Mouse (Mus musculus) lung, adult 2 months (tissue): ENCODE measurements around the gene Metrn. TPM values are rescaled to one million over a fixed set of nuclear protein-coding genes. Genes with fewer than 3 reads are reported as not detected.

Source experiments
- DNase-seq: peaks from one replicate; pipeline ENCODE4 v3.0.0; 2022
- H3K4me1 ChIP-seq: fragments of 200-500 bp; 2 replicates; pipeline ENCODE4 v1.6.1; 2011; ENCODE audit warnings: low read length; ENCODE audit not compliant: control insufficient read depth, insufficient read depth
- H3K4me3 ChIP-seq: fragments of 200-500 bp; replicated peaks from 2 replicates; pipeline ENCODE3; 2011; ENCODE audit warnings: low read depth, mild to moderate bottlenecking, control low read depth, low read length; ENCODE audit errors: extremely low read depth
- CTCF ChIP-seq: fragments of 200-500 bp; IDR thresholded peaks from 2 replicates; pipeline ENCODE4 v1.5.1; 2011; ENCODE audit warnings: mild to moderate bottlenecking, low read length, control low read depth; ENCODE audit not compliant: insufficient read depth
- POLR2A ChIP-seq: fragments of 200-500 bp; IDR thresholded peaks from 2 replicates; pipeline ENCODE4 v1.6.1; 2011; ENCODE audit warnings: low read depth, mild to moderate bottlenecking, control low read depth, low read length, borderline replicate concordance; ENCODE audit errors: extremely low read depth
- WGBS: fragments of 180-500 bp; shearing (Covaris S2); methylation state at CpG from one replicate; pipeline ENCODE4 v1.1.7; 2018; 5-methylcytosine and 5-hydroxymethylcytosine counted together
- polyA plus RNA-seq: library from polyadenylated mRNA; depleted of rRNA; stranded (reverse); fragments of >200 nt; gene quantifications from 2 replicates; pipeline ENCODE4 v1.2.3, GENCODE M21; 2012

The Metrn gene
- polyA plus RNA-seq, 1 experiment: 44.9 TPM

DNA sequence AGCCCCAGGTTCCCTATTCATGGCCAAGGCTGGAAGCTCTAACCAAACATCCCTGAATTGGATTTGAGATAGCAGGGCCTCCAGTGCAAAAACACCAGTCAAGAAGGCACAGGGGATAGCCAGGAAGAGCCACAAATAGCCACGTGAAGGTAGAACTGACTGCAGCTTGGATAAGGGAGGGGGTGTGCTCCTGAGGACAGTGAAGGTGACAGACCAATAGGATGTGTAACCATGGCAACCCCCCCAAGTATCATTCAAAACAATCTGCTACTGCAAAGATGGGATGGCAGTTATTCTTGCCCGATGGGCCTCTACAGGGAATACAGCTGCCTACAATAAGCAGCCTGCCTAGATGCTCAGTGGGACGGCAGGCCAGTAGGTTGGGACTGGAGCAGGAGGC is 40.6 kb upstream of the Metrn start:
- no peak overlapping the region for H3K4me3 ChIP-seq

DNA sequence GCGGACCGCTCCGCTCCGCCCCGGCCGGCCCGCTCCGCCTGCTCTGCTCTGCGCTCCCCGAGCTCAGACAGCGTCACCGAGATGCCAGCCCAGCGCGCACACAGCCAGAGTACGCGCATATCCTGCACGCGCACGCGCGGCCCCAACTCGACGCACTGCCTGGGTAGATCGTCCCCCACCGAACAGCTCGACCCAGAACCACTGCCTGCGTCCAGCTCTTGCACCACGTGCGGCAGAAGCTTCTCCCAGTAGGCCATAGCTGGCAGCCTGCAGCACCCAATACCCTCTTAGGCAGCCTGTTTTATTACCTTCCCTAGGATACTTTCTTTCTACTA is 40.1 kb upstream of the Metrn start, which contains the start of gene Rhbdl1:
Gene Rhbdl1, minus strand, starts transcription at position 220 of the 335 bp plus-strand sequence.
- WGBS: 3% methylated on average over 29 of the region's 29 CpGs
- H3K4me3 ChIP-seq: peak within 1 kb of the TSS; percentile 35
- peak; percentile 47; the same call in 1 of the 2 replicates for TF ChIP-seq POLR2A
- no peak for TF ChIP-seq CTCF
- DNase-seq: peak; percentile 37
- peaks cover 15% of the 10 kb centered on the region for H3K4me1 ChIP-seq

More for the DNA sequence above, 40.6 kb upstream of the Metrn start:
- no peak for DNase-seq
- no peak for TF ChIP-seq POLR2A
- no peak for TF ChIP-seq CTCF
- H3K4me1 ChIP-seq: peaks cover 14% of the 10 kb centered on the region
- 49% methylated on average over 3 of the region's 3 CpGs for WGBS

DNA sequence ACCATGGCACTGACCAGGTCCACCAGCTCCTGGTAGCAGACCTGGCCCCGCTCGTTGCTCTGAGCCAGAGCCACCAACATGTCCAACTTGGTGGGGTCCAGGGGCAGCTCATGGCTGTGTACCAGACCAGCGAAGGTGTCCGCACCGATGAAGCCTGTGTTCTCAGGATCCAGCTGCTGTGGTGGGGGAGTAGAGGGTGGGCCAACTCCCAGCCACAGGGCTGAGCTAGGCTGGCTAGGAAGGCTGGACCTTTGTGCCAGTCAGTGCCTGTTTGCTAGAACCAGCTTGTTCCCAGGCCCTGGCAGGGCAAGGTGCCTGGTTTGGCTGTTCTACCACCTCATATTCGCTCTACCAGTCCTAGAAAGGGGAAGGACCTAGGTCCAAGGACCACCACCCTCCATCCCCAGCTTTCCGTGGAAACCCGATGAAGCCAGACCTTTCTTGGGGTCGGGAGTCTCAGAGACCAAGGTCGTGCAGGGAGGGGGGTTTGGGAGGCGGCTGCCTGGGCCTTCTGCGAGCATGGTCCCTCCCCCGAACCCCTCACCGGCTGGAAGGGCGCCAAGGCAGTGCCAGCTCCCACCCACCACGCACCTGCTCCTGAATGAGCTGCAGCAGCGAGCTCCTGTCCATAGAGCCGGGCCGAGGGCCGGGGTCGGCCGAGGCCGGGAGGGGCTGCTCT is 39.6 kb upstream of the Metrn start:
- Histone ChIP-seq H3K4me3 (peak overlapping the region; percentile 35), H3K4me1 (peaks cover 20% of the 10 kb centered on the region)
- TF ChIP-seq POLR2A (no peak), CTCF (no peak)
- WGBS: 26% methylated on average over 23 of the region's 23 CpGs
- no peak for DNase-seq

DNA sequence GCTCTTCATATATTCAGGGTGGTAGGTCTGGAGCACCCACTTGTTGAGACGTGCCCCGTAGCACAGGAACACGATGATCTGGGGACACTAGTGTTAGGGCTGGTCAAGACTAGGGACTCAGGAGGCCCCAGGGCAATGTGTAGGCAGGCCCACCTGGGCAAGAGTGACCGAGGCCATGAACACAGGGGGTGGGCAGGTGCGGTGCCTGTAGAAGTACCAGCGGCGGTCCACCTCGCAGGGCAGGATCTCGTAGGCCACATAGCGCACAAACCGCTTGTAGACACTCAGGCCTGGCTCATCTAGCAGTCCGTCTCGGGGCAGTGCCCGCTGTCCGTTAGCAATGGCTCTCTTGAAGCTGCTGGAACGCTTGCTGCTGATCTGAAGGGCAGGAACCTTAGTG is 38.9 kb upstream of the Metrn start:
- peaks cover 23% of the 10 kb centered on the region for H3K4me1 ChIP-seq
- WGBS: 87% methylated on average over 16 of the region's 16 CpGs
- no peak overlapping the region for H3K4me3 ChIP-seq
- DNase-seq: no peak
- no peak for TF ChIP-seq CTCF
- no peak for TF ChIP-seq POLR2A

- H3K4me1 ChIP-seq: peaks cover 23% of the 10 kb centered on the region
- WGBS: 86% methylated on average over 7 of the region's 7 CpGs
- no peak overlapping the region for H3K4me3 ChIP-seq
- TF ChIP-seq POLR2A: no peak
- no peak for TF ChIP-seq CTCF
- DNase-seq: no peak
Observed at GRCm38 (mm10) chr17:25835301-25835700, 38.4 kb upstream of the Metrn start.

GRCm38 (mm10) chr17:25834595-25835222 is 37.8 kb upstream of the Metrn start:
- peaks cover 24% of the 10 kb centered on the region for H3K4me1 ChIP-seq
- WGBS: 79% methylated on average over 12 of the region's 12 CpGs
- TF ChIP-seq CTCF: no peak
- TF ChIP-seq POLR2A: no peak
- no peak for DNase-seq
- no peak overlapping the region for H3K4me3 ChIP-seq

DNA sequence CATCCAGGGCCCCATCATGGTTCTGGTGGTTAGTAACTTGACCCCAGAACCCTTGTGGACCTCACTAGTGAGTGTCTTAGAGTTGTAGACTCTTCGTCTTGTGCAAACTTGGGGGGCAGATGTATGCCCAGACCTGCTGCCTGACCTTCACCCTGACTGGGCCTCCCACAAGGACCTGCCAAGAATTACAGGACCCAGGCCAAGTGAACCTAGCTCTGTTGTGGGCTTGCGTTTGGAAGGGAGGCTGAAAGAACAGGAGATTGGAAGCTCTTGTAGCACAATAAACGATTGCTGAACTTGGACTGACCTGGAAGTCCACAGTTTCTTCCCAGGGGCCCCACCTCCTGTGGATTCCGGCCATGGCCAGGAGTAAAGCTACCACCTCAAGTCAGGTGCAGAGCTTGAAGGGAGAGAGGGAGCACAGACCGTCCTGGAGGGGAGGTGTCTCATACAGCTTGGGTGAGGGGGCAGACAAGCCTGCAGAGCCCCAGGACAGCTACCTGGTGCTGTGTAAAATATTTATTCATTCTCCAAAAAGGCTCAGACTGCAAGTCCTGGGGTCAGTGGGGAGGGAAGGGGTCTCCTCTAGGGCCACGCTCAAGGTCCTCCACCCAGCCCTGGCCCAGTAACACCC is 37.1 kb upstream of the Metrn start:
- Histone ChIP-seq H3K4me1 (peaks cover 27% of the 10 kb centered on the region), H3K4me3 (peak overlapping the region; percentile 84)
- TF ChIP-seq CTCF (no peak), POLR2A (no peak)
- peak; percentile 29 for DNase-seq
- WGBS: 28% methylated on average over 6 of the region's 6 CpGs

- DNase-seq: no peak
Observed at GRCm38 (mm10) chr17:25833291-25833663, 36.3 kb upstream of the Metrn start, which contains the start of gene Stub1. TSS of gene Stub1 (minus strand) at chr17:25833404.

DNA sequence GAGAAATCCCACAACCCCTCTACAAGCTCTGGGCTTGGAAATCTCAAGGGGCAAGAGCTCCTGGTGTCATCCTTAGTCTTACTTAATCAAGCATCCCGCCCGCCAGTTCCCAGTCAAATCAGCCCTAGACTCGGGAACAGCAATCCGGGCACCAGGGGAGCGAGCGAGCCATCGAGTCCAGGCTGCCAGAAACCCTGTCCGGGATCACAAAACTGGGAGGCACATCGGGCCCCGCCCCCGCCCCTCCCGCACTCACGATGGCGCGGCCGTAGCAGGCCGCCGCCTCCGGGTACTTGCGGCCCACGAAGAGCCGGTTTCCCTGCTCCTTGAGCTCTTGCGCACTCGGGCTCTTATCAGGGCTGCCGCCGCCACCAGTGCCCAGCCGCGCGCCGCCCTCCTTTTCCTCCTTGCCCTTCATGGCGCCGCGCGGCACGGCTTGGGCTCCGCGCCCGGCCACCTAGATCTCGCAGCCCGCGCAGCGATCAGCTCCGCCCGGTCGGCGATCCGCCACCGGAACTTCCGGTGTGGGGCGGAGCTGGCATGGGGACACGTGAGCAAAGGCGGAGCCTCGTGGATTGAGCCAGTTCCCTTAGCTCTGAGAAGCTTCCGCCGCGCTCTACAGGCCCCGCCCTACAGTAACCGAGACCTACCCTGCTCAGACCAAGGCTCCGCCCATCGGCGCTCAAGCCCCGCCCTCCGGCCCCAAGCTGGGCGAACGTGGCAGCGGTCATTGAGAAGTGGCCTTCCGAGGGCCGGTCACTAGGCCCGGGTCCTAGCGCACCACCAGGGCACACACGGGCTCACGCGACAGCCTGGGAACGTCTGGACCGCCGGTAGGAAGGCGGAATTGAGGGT is 35.7 kb upstream of the Metrn start:
- under 1% methylated on average over 77 of the region's 77 CpGs for WGBS
- H3K4me3 ChIP-seq: peak overlapping the region; percentile 84
- H3K4me1 ChIP-seq: peaks cover 31% of the 10 kb centered on the region
- TF ChIP-seq CTCF (no peak), POLR2A (peak; percentile 51)
- DNase-seq: peak; percentile 99

More at GRCm38 (mm10) chr17:25833291-25833663, 36.3 kb upstream of the Metrn start, which contains the start of gene Stub1:
- WGBS: under 1% methylated on average over 24 of the region's 24 CpGs
- peaks cover 30% of the 10 kb centered on the region for H3K4me1 ChIP-seq
- TF ChIP-seq CTCF: no peak
- no peak; the same call in 1 of the 2 replicates for TF ChIP-seq POLR2A
- peak within 1 kb of the TSS; percentile 84 for H3K4me3 ChIP-seq
